Mouse (Mus musculus) midbrain, embryonic 11.5 days (tissue): ENCODE measurements around the gene Fam162a. TPM values are rescaled to one million over a fixed set of nuclear protein-coding genes. Genes with fewer than 3 reads are reported as not detected.
"Not testable (repeated sequence)": the region's sequence is repeated elsewhere in the genome, so short reads cannot be mapped to it uniquely, and the experiment has no call there.

ENCODE experiments used
- ATAC-seq: fragments of 200-750 bp; cut with Nextera tagmentation; 2 replicates; pipeline ENCODE4 v1.8.0; 2017; ENCODE audit warnings: moderate TSS enrichment, moderate library complexity; ENCODE audit not compliant: low FRiP score
- DNase-seq: peaks from one replicate; pipeline ENCODE4 v3.0.0; 2015; ENCODE audit warnings: low spot score; ENCODE audit errors: missing footprints
- H3K27ac ChIP-seq: fragments of 300-500 bp; sonication (generic); 2 replicates; pipeline ENCODE4 v1.5.1; 2014; ENCODE audit warnings: low read depth, low read length
- H3K27me3 ChIP-seq: fragments of 300-500 bp; sonication (generic); 2 replicates; pipeline ENCODE4 v1.6.1; 2014; ENCODE audit warnings: mild to moderate bottlenecking, low read length, moderate library complexity, mixed read lengths; ENCODE audit not compliant: control insufficient read depth, insufficient read depth
- H3K36me3 ChIP-seq: fragments of 300-500 bp; sonication (generic); 2 replicates; pipeline ENCODE4 v1.6.1; 2014; ENCODE audit warnings: mild to moderate bottlenecking, low read length, moderate library complexity, mixed read lengths; ENCODE audit not compliant: control insufficient read depth, insufficient read depth
- H3K4me1 ChIP-seq: fragments of 300-500 bp; sonication (generic); 2 replicates; pipeline ENCODE4 v1.6.1; 2014; ENCODE audit warnings: low read length; ENCODE audit not compliant: control insufficient read depth, insufficient read depth
- H3K4me2 ChIP-seq: fragments of 300-500 bp; sonication (generic); 2 replicates; pipeline ENCODE4 v1.6.1; 2014; ENCODE audit warnings: mild to moderate bottlenecking, moderate library complexity
- H3K4me3 ChIP-seq: fragments of 300-500 bp; sonication (generic); 2 replicates; pipeline ENCODE4 v1.5.1; 2014; ENCODE audit warnings: low read depth, low read length
- H3K9ac ChIP-seq: fragments of 300-500 bp; sonication (generic); 2 replicates; pipeline ENCODE4 v1.6.1; 2014; ENCODE audit warnings: low read length
- H3K9me3 ChIP-seq: fragments of 300-500 bp; sonication (generic); 2 replicates; pipeline ENCODE4 v1.6.1; 2016; ENCODE audit warnings: low read length; ENCODE audit not compliant: control insufficient read depth
- WGBS: fragments of 180-500 bp; shearing (Covaris S2); extraction: QIAGEN DNeasy Blood & Tissue Kit; methylation state at CpG from one replicate; pipeline ENCODE4 v1.1.7; 2014; 5-methylcytosine and 5-hydroxymethylcytosine counted together
- polyA plus RNA-seq: library from polyadenylated mRNA; unstranded; fragments of >200 nt; fragmentation: Nextera tagmentation; extraction: Ambion mirVana; gene quantifications from 2 replicates; pipeline ENCODE4 v1.2.1, GENCODE M21; 2014

Fam162a gene
- 224 and 249 TPM in 2 replicates for polyA plus RNA-seq

DNA sequence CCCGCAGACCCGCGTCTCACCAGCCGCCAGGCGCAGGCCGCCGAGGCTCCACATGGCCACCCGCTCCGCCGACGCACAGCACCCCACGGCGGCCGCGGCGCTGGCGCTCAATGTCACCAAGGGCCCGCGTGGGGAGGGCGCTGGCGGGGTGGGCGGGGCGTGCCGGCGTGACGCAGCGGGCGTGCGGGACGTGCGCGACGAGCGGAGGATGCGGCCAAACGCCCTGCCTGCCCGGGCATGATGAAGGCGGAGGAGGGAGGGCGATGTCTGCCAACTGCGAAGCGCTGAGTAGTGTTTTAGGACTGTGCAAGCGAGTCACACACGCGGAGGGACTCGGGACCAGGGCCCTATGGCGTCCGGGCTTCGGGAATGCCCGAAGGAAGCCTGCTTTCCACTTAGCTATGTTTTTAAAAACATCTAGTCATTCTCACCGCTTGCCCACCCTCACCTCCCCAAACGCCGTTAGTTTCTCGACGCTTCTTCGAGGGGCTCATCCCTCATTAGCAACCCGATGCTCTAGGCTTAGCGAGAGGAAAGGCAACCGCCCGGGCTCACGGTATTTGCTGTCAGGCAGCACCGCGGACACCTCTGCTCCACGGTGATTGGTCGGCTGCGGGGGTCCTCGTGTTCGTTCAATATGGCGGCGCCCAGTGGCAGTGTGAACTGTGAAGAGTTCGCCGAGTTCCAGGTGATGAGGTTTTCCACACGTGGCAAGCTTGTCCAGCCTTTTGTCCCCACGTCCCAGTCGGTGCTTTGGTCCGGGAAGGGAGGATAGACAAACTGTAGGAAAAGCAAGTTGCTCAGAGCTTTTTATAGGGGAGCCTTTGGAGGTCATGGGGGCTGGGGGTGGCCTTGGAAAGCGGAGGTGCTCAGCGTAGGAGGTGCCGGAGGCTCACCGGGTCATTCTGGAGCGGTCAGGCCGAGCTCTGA lies at the start of gene Fam162a, which contains the start of gene Ccdc58:
Gene Fam162a, minus strand, starts transcription at position 145 of the 930 bp plus-strand sequence.
Gene Ccdc58, plus strand, starts transcription at position 236 of the 930 bp plus-strand sequence.
- Histone ChIP-seq H3K9me3 (no peaks in the 10 kb centered on the region), H3K4me2 (peak within 1 kb of the TSS; percentile 69), H3K9ac (peak within 1 kb of the TSS; percentile 95), H3K4me3 (peak within 1 kb of the TSS; percentile 78), H3K4me1 (peaks cover 15% of the 10 kb centered on the region; the same call in 1 of the 2 replicates), H3K27ac (peak within 1 kb of the TSS; percentile 98), H3K27me3 (no peaks in the 10 kb centered on the region), H3K36me3 (no peaks in the 10 kb centered on the region)
- peak; percentile 99 for DNase-seq
- under 1% methylated on average over 81 of the region's 81 CpGs for WGBS
- peak; percentile 97 for ATAC-seq

DNA sequence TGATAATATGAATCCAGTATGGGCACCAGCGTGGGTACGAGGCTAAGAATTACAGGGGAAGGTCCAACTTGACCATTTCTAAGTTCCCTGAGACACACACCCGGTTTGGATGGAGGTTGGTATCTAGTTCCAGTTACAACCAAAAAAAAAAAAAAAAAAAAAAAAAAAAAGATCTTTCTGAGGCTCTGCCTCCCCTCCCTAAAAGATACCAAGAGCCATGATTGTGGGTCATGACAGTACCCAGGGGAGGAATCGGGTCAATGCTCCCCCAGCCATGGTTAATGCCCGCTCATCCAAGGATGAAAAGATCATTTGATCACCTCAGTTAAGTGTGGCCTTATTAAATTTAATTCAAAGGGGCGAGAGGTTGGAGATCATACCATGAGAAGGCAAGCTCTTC lies 44.4 kb upstream of the Fam162a start:
- DNase-seq, H3K4me2 ChIP-seq, H3K36me3 ChIP-seq: not testable (repeated sequence)

GRCm38 (mm10) chr16:36111486-36111885 lies 40.1 kb upstream of the Fam162a start:
- not testable (repeated sequence) for H3K27me3 ChIP-seq, H3K4me1 ChIP-seq, ATAC-seq, H3K9me3 ChIP-seq, H3K27ac ChIP-seq, DNase-seq, H3K4me3 ChIP-seq, H3K9ac ChIP-seq, H3K4me2 ChIP-seq, H3K36me3 ChIP-seq

More for the DNA sequence above, 44.4 kb upstream of the Fam162a start:
- not testable (repeated sequence) for H3K27ac ChIP-seq, H3K4me1 ChIP-seq, H3K4me3 ChIP-seq, H3K9me3 ChIP-seq, H3K9ac ChIP-seq, H3K27me3 ChIP-seq, ATAC-seq
- WGBS, result 91% methylated on average over 6 of the region's 6 CpGs

- 88% methylated on average over 1 of the region's 1 CpGs for WGBS
- H3K36me3 ChIP-seq, result no peaks in the 10 kb centered on the region
- H3K9me3 ChIP-seq, result no peaks in the 10 kb centered on the region
- H3K27me3 ChIP-seq, result no peaks in the 10 kb centered on the region
- ATAC-seq (no peak), DNase-seq (no peak)
- H3K4me3 ChIP-seq, result no peak overlapping the region
- H3K27ac ChIP-seq, result no peak overlapping the region
- no peaks in the 10 kb centered on the region for H3K4me1 ChIP-seq
- no peak overlapping the region for H3K4me2 ChIP-seq
- no peak overlapping the region for H3K9ac ChIP-seq
These were observed 30.8 kb upstream of the Fam162a start for GRCm38 (mm10) chr16:36102211-36102610.

- H3K9ac ChIP-seq, result no peak overlapping the region
- WGBS, result 83% methylated on average over 1 of the region's 1 CpGs
- no peak overlapping the region for H3K4me3 ChIP-seq
These were observed 30.1 kb upstream of the Fam162a start for GRCm38 (mm10) chr16:36101526-36101925.

GRCm38 (mm10) chr16:36097813-36098499 lies 26.6 kb upstream of the Fam162a start:
- H3K9me3 ChIP-seq, H3K4me3 ChIP-seq, H3K4me1 ChIP-seq, H3K9ac ChIP-seq, H3K27me3 ChIP-seq, ATAC-seq, H3K27ac ChIP-seq, H3K36me3 ChIP-seq, DNase-seq, H3K4me2 ChIP-seq: not testable (repeated sequence)
- WGBS, result 94% methylated on average over 12 of the region's 12 CpGs

More at GRCm38 (mm10) chr16:36101526-36101925, 30.1 kb upstream of the Fam162a start:
- H3K36me3 ChIP-seq, result no peaks in the 10 kb centered on the region
- no peak for ATAC-seq
- H3K9me3 ChIP-seq, result no peaks in the 10 kb centered on the region
- H3K27me3 ChIP-seq, result no peaks in the 10 kb centered on the region
- no peak overlapping the region for H3K4me2 ChIP-seq
- H3K27ac ChIP-seq, result no peak overlapping the region
- DNase-seq, result no peak
- H3K4me1 ChIP-seq, result no peaks in the 10 kb centered on the region

GRCm38 (mm10) chr16:36094079-36094478 lies 22.7 kb upstream of the Fam162a start:
- Histone ChIP-seq H3K36me3 (no peaks in the 10 kb centered on the region), H3K27ac (no peak overlapping the region), H3K4me1 (no peaks in the 10 kb centered on the region), H3K27me3 (no peaks in the 10 kb centered on the region), H3K4me3 (no peak overlapping the region), H3K9ac (no peak overlapping the region), H3K4me2 (no peak overlapping the region), H3K9me3 (no peaks in the 10 kb centered on the region)
- ATAC-seq, result no peak
- no peak for DNase-seq
- 92% methylated on average over 3 of the region's 3 CpGs for WGBS

GRCm38 (mm10) chr16:36090785-36091509 lies 19.6 kb upstream of the Fam162a start:
- Histone ChIP-seq H3K9ac (no peak overlapping the region), H3K36me3 (no peaks in the 10 kb centered on the region), H3K9me3 (no peaks in the 10 kb centered on the region), H3K27ac (no peak overlapping the region), H3K4me3 (no peak overlapping the region), H3K4me1 (no peaks in the 10 kb centered on the region), H3K27me3 (no peaks in the 10 kb centered on the region), H3K4me2 (no peak overlapping the region)
- WGBS, result 90% methylated on average over 11 of the region's 11 CpGs
- DNase-seq (peak; percentile 85), ATAC-seq (no peak)
